Mouse (Mus musculus): ENCODE measurements around the gene Bcl11b. TPM values are rescaled to one million over a fixed set of nuclear protein-coding genes. Genes with fewer than 3 reads are reported as not detected.

Bcl11b gene
- polyA plus RNA-seq, 1 experiment from 2014 or later, result 3.5 TPM

GRCm38 (mm10) chr12:108000715-108001080, 2.7 kb downstream of the Bcl11b start:
- H3K27ac ChIP-seq (ENCODE audit: low read depth, low read length), result no peak overlapping the region
- ATAC-seq (ENCODE audit: low FRiP score, low TSS enrichment), result no peak
- no peaks in the 10 kb centered on the region for H3K9me3 ChIP-seq (ENCODE audit: control insufficient read depth, low read length)
- H3K36me3 ChIP-seq (ENCODE audit: control insufficient read depth, insufficient read depth, low read length), result no peaks in the 10 kb centered on the region
- H3K4me3 ChIP-seq (ENCODE audit: low read length), result no peak overlapping the region
- H3K9ac ChIP-seq (ENCODE audit: low read depth, low read length), result no peak overlapping the region
- H3K4me1 ChIP-seq (ENCODE audit: control insufficient read depth, insufficient read depth, low read length), result peaks cover 8% of the 10 kb centered on the region
- peaks cover 16% of the 10 kb centered on the region for H3K27me3 ChIP-seq (ENCODE audit: control insufficient read depth, insufficient read depth, low read length)
- H3K4me2 ChIP-seq (replicated peaks; ENCODE audit: low read depth, low read length), result no peak overlapping the region
- WGBS, result 42% methylated on average over 2 of the region's 2 CpGs

GRCm38 (mm10) chr12:107999751-108000714, 3.4 kb downstream of the Bcl11b start:
- Histone ChIP-seq H3K27me3 (ENCODE audit: control insufficient read depth, insufficient read depth, low read length) (peaks cover 11% of the 10 kb centered on the region), H3K9ac (ENCODE audit: low read depth, low read length) (no peak overlapping the region), H3K4me2 (replicated peaks; ENCODE audit: low read depth, low read length) (no peak overlapping the region)

GRCm38 (mm10) chr12:107998746-107999145, 4.7 kb downstream of the Bcl11b start:
- no peak overlapping the region for H3K9ac ChIP-seq (ENCODE audit: low read depth, low read length)
- peaks cover 8% of the 10 kb centered on the region; the same call in 1 of the 2 replicates for H3K27me3 ChIP-seq (ENCODE audit: control insufficient read depth, insufficient read depth, low read length)
- no peak for ATAC-seq (ENCODE audit: low FRiP score, low TSS enrichment)
- 0 out of 2 replicates have a peak, but pooled peaks cover 5% of the 10 kb centered on the region for H3K4me1 ChIP-seq (ENCODE audit: control insufficient read depth, insufficient read depth, low read length)
- no peaks in the 10 kb centered on the region for H3K36me3 ChIP-seq (ENCODE audit: control insufficient read depth, insufficient read depth, low read length)
- H3K9me3 ChIP-seq (ENCODE audit: control insufficient read depth, low read length), result no peaks in the 10 kb centered on the region
- H3K27ac ChIP-seq (ENCODE audit: low read depth, low read length), result no peak overlapping the region
- WGBS, result 1% methylated on average over 20 of the region's 20 CpGs
- no peak overlapping the region for H3K4me3 ChIP-seq (ENCODE audit: low read length)
- H3K4me2 ChIP-seq (replicated peaks; ENCODE audit: low read depth, low read length), result peak overlapping the region; percentile 19; the same call in 1 of the 2 replicates

More at GRCm38 (mm10) chr12:107999751-108000714, 3.4 kb downstream of the Bcl11b start:
- 74% methylated on average over 15 of the region's 15 CpGs for whole genome bisulfite sequencing
- Histone ChIP-seq H3K9me3 (ENCODE audit: control insufficient read depth, low read length) (no peaks in the 10 kb centered on the region), H3K4me1 (ENCODE audit: control insufficient read depth, insufficient read depth, low read length) (peaks cover 1% of the 10 kb centered on the region; the same call in 1 of the 2 replicates), H3K4me3 (ENCODE audit: low read length) (no peak overlapping the region), H3K27ac (ENCODE audit: low read depth, low read length) (no peak overlapping the region), H3K36me3 (ENCODE audit: control insufficient read depth, insufficient read depth, low read length) (no peaks in the 10 kb centered on the region)
- no peak for ATAC-seq (ENCODE audit: low FRiP score, low TSS enrichment)

GRCm38 (mm10) chr12:107997901-107998300, 5.5 kb downstream of the Bcl11b start:
- no peak overlapping the region for H3K27ac ChIP-seq (ENCODE audit: low read depth, low read length)
- no peak overlapping the region for H3K9ac ChIP-seq (ENCODE audit: low read depth, low read length)
- H3K27me3 ChIP-seq (ENCODE audit: control insufficient read depth, insufficient read depth, low read length), result peaks cover 8% of the 10 kb centered on the region; the same call in 1 of the 2 replicates
- no peaks in the 10 kb centered on the region for H3K9me3 ChIP-seq (ENCODE audit: control insufficient read depth, low read length)
- no peaks in the 10 kb centered on the region for H3K36me3 ChIP-seq (ENCODE audit: control insufficient read depth, insufficient read depth, low read length)
- ATAC-seq (ENCODE audit: low FRiP score, low TSS enrichment), result no peak
- no peak overlapping the region for H3K4me3 ChIP-seq (ENCODE audit: low read length)
- 62% methylated on average over 11 of the region's 11 CpGs for WGBS
- 0 out of 2 replicates have a peak, but pooled peaks cover 5% of the 10 kb centered on the region for H3K4me1 ChIP-seq (ENCODE audit: control insufficient read depth, insufficient read depth, low read length)
- H3K4me2 ChIP-seq (replicated peaks; ENCODE audit: low read depth, low read length), result no peak overlapping the region

- 46% methylated on average over 3 of the region's 3 CpGs for WGBS
- H3K27ac ChIP-seq (ENCODE audit: low read depth, low read length), result no peak overlapping the region
- peaks cover 8% of the 10 kb centered on the region; the same call in 1 of the 2 replicates for H3K27me3 ChIP-seq (ENCODE audit: control insufficient read depth, insufficient read depth, low read length)
- no peak overlapping the region for H3K9ac ChIP-seq (ENCODE audit: low read depth, low read length)
- ATAC-seq (ENCODE audit: low FRiP score, low TSS enrichment), result no peak
- H3K9me3 ChIP-seq (ENCODE audit: control insufficient read depth, low read length), result no peaks in the 10 kb centered on the region
- H3K4me3 ChIP-seq (ENCODE audit: low read length), result no peak overlapping the region
- no peak overlapping the region for H3K4me2 ChIP-seq (replicated peaks; ENCODE audit: low read depth, low read length)
- H3K36me3 ChIP-seq (ENCODE audit: control insufficient read depth, insufficient read depth, low read length), result no peaks in the 10 kb centered on the region
- H3K4me1 ChIP-seq (ENCODE audit: control insufficient read depth, insufficient read depth, low read length), result 0 out of 2 replicates have a peak, but pooled peaks cover 5% of the 10 kb centered on the region
These were observed 6.2 kb downstream of the Bcl11b start for GRCm38 (mm10) chr12:107997241-107997640.

- no peak for ATAC-seq (ENCODE audit: low FRiP score, low TSS enrichment)
- Histone ChIP-seq H3K36me3 (ENCODE audit: control insufficient read depth, insufficient read depth, low read length) (no peaks in the 10 kb centered on the region), H3K9me3 (ENCODE audit: control insufficient read depth, low read length) (no peaks in the 10 kb centered on the region), H3K27me3 (ENCODE audit: control insufficient read depth, insufficient read depth, low read length) (peaks cover 8% of the 10 kb centered on the region; the same call in 1 of the 2 replicates), H3K4me3 (ENCODE audit: low read length) (no peak overlapping the region), H3K4me1 (ENCODE audit: control insufficient read depth, insufficient read depth, low read length) (0 out of 2 replicates have a peak, but pooled peaks cover 5% of the 10 kb centered on the region), H3K27ac (ENCODE audit: low read depth, low read length) (no peak overlapping the region), H3K9ac (ENCODE audit: low read depth, low read length) (no peak overlapping the region), H3K4me2 (replicated peaks; ENCODE audit: low read depth, low read length) (no peak overlapping the region)
- 36% methylated on average over 4 of the region's 4 CpGs for WGBS
These were observed 6.6 kb downstream of the Bcl11b start for GRCm38 (mm10) chr12:107996773-107997172.

- 69% methylated on average over 6 of the region's 6 CpGs for WGBS
- H3K27ac ChIP-seq (ENCODE audit: low read depth, low read length), result no peak overlapping the region
- no peaks in the 10 kb centered on the region for H3K9me3 ChIP-seq (ENCODE audit: control insufficient read depth, low read length)
- ATAC-seq (ENCODE audit: low FRiP score, low TSS enrichment), result no peak
- H3K9ac ChIP-seq (ENCODE audit: low read depth, low read length), result no peak overlapping the region
- peaks cover 5% of the 10 kb centered on the region; the same call in 1 of the 2 replicates for H3K4me1 ChIP-seq (ENCODE audit: control insufficient read depth, insufficient read depth, low read length)
- H3K4me3 ChIP-seq (ENCODE audit: low read length), result no peak overlapping the region
- no peaks in the 10 kb centered on the region for H3K36me3 ChIP-seq (ENCODE audit: control insufficient read depth, insufficient read depth, low read length)
- H3K27me3 ChIP-seq (ENCODE audit: control insufficient read depth, insufficient read depth, low read length), result peaks cover 8% of the 10 kb centered on the region; the same call in 1 of the 2 replicates
- H3K4me2 ChIP-seq (replicated peaks; ENCODE audit: low read depth, low read length), result no peak overlapping the region
These were observed 7.2 kb downstream of the Bcl11b start for GRCm38 (mm10) chr12:107996216-107996615.

GRCm38 (mm10) chr12:107994421-107994820, 9.0 kb downstream of the Bcl11b start:
- WGBS, result 60% methylated on average over 4 of the region's 4 CpGs
- no peak overlapping the region for H3K4me2 ChIP-seq (replicated peaks; ENCODE audit: low read depth, low read length)
- no peaks in the 10 kb centered on the region for H3K36me3 ChIP-seq (ENCODE audit: control insufficient read depth, insufficient read depth, low read length)
- no peak overlapping the region for H3K4me3 ChIP-seq (ENCODE audit: low read length)
- no peak overlapping the region; the same call in 1 of the 2 replicates for H3K27ac ChIP-seq (ENCODE audit: low read depth, low read length)
- no peak overlapping the region for H3K9ac ChIP-seq (ENCODE audit: low read depth, low read length)
- peaks cover 17% of the 10 kb centered on the region for H3K4me1 ChIP-seq (ENCODE audit: control insufficient read depth, insufficient read depth, low read length)
- ATAC-seq (ENCODE audit: low FRiP score, low TSS enrichment), result no peak
- H3K27me3 ChIP-seq (ENCODE audit: control insufficient read depth, insufficient read depth, low read length), result no peaks in the 10 kb centered on the region
- H3K9me3 ChIP-seq (ENCODE audit: control insufficient read depth, low read length), result no peaks in the 10 kb centered on the region

GRCm38 (mm10) chr12:107993029-107993428, 10.4 kb downstream of the Bcl11b start:
- ATAC-seq (ENCODE audit: low FRiP score, low TSS enrichment), result no peak
- 78% methylated on average over 4 of the region's 4 CpGs for WGBS
- no peaks in the 10 kb centered on the region for H3K36me3 ChIP-seq (ENCODE audit: control insufficient read depth, insufficient read depth, low read length)
- no peak overlapping the region for H3K4me2 ChIP-seq (replicated peaks; ENCODE audit: low read depth, low read length)
- no peak overlapping the region for H3K4me3 ChIP-seq (ENCODE audit: low read length)
- no peak overlapping the region for H3K27ac ChIP-seq (ENCODE audit: low read depth, low read length)
- H3K9me3 ChIP-seq (ENCODE audit: control insufficient read depth, low read length), result no peaks in the 10 kb centered on the region
- no peaks in the 10 kb centered on the region; the same call in 1 of the 2 replicates for H3K27me3 ChIP-seq (ENCODE audit: control insufficient read depth, insufficient read depth, low read length)
- H3K4me1 ChIP-seq (ENCODE audit: control insufficient read depth, insufficient read depth, low read length), result peaks cover 18% of the 10 kb centered on the region
- no peak overlapping the region for H3K9ac ChIP-seq (ENCODE audit: low read depth, low read length)

All from kidney, embryonic 14.5 days (tissue).